ENCODE assay signal across 9 mouse cellular contexts in the genomic region with DNA sequence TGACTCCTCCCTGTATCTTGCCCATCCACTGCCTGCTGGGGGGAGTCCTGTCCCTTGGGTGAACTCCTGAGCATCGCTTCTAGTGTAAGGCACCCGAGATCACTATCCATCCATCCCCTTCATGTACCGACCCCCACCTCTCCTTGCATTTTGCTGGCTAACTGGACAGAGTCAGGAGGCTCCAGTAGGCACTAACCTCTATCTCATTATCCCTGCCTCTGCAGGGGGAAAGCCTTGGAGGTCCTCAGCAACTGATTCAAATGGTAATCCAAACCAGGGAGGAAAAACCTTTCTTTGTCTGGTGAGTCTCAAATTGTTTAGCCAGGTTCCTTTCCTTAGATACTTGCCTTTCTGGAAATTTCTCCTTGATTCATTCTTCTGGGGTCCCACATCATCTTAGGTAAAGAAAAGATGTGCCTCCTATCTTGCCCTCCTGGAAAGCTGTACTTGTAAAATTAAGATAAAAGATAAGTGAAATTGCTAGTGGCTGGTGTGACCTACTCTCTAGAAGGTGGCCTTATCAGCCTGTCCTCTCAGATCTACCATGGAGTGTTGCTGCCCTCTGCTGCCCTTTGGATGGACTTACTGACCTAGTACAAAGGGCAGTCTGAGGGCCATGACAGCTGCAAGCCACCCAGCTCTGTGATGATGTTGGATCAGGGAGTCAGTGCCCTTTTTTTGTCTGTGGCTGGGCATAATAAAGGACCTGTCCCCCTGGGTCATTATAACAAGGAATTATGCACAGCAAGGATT. TPM values are rescaled to one million over a fixed set of nuclear protein-coding genes. Genes with fewer than 3 reads are reported as not detected.
DNase-seq lines count a peak whose midpoint lies in the region; ATAC-seq and TF ChIP-seq lines count a peak whose summit lies in the region.
"Had no signal": no experiment of that assay in that cellular context is flagged by ENCODE, and none has a peak within 500 bp of the region (broad histone marks: within the 10 kb centered on the region; RNA-seq: fewer than 3 reads in every experiment).

No protein-coding gene starts in this region.

- H3K4me1 ChIP-seq in kidney, embryonic 15.5 days, result no peaks in the 10 kb centered on the region
- H3K4me1 ChIP-seq in intestine, embryonic 16.5 days (ENCODE audit: control insufficient read depth, insufficient read depth, low read length), result no peaks in the 10 kb centered on the region
- no peaks in the 10 kb centered on the region for H3K4me1 ChIP-seq in limb, embryonic 11.5 days (ENCODE audit: control insufficient read depth, insufficient read depth, low read length)
- H3K4me1 ChIP-seq in stomach, postnatal 0 days (replicated peaks; ENCODE audit: control insufficient read depth, insufficient read depth), result no peaks in the 10 kb centered on the region
- H3K4me1 ChIP-seq: embryonic facial prominence, embryonic 12.5 days had no signal

- no peak overlapping the region for H3K27ac ChIP-seq in kidney, embryonic 15.5 days
- H3K27ac ChIP-seq in intestine, embryonic 16.5 days (ENCODE audit: low read length), result no peak overlapping the region
- no peak overlapping the region for H3K27ac ChIP-seq in limb, embryonic 11.5 days (replicated peaks; ENCODE audit: low read depth, low read length)
- H3K27ac ChIP-seq in stomach, postnatal 0 days (replicated peaks), result no peak overlapping the region
- H3K27ac ChIP-seq: embryonic facial prominence, embryonic 12.5 days had no signal

- no peaks in the 10 kb centered on the region for H3K36me3 ChIP-seq in kidney, embryonic 15.5 days
- no peaks in the 10 kb centered on the region for H3K36me3 ChIP-seq in intestine, embryonic 16.5 days (ENCODE audit: control insufficient read depth, insufficient read depth, low read length)
- H3K36me3 ChIP-seq in limb, embryonic 11.5 days (ENCODE audit: control insufficient read depth, insufficient read depth, low read length), result no peaks in the 10 kb centered on the region
- H3K36me3 ChIP-seq in stomach, postnatal 0 days (ENCODE audit: control insufficient read depth, insufficient read depth, low read length), result no peaks in the 10 kb centered on the region
- H3K36me3 ChIP-seq: embryonic facial prominence, embryonic 12.5 days had no signal

- H3K4me2 ChIP-seq in kidney, embryonic 15.5 days, result no peak overlapping the region
- no peak overlapping the region for H3K4me2 ChIP-seq in intestine, embryonic 16.5 days (ENCODE audit: low read depth, low read length)
- no peak overlapping the region for H3K4me2 ChIP-seq in limb, embryonic 11.5 days (ENCODE audit: low read depth, severe bottlenecking)
- no peak overlapping the region for H3K4me2 ChIP-seq in stomach, postnatal 0 days (replicated peaks; ENCODE audit: low read depth)
- H3K4me2 ChIP-seq: embryonic facial prominence, embryonic 12.5 days had no signal

- no peak for TF ChIP-seq EP300 in stomach, postnatal 0 days (optimal IDR thresholded peaks at IDR 0.05)

- no peak for ATAC-seq in kidney, embryonic 15.5 days (replicated peaks; ENCODE audit: low FRiP score)
- ATAC-seq in intestine, embryonic 16.5 days, result peak; percentile 67; the same call in 1 of the 2 replicates
- no peak for ATAC-seq in limb, embryonic 11.5 days (ENCODE audit: insufficient number of reproducible peaks, low FRiP score, low TSS enrichment, low read depth)
- peak; percentile 88 for ATAC-seq in monocyte, adult 5-6 weeks (replicated peaks; ENCODE audit: insufficient number of reproducible peaks, low FRiP score, low TSS enrichment, poor library complexity, severe bottlenecking)
- ATAC-seq in stomach, postnatal 0 days (ENCODE audit: low FRiP score, low TSS enrichment), result peak; percentile 80

- no peak overlapping the region for H3K9ac ChIP-seq in kidney, embryonic 15.5 days
- H3K9ac ChIP-seq in intestine, embryonic 16.5 days (ENCODE audit: low read depth, low read length), result no peak overlapping the region
- H3K9ac ChIP-seq in limb, embryonic 11.5 days (ENCODE audit: low read length), result no peak overlapping the region
- H3K9ac ChIP-seq in stomach, postnatal 0 days (ENCODE audit: low read length), result no peak overlapping the region
- H3K9ac ChIP-seq: embryonic facial prominence, embryonic 12.5 days had no signal

- H3K9me3 ChIP-seq in kidney, embryonic 15.5 days (replicated peaks), result no peaks in the 10 kb centered on the region
- H3K9me3 ChIP-seq in intestine, embryonic 16.5 days (ENCODE audit: control insufficient read depth, low read length), result no peaks in the 10 kb centered on the region
- no peaks in the 10 kb centered on the region for H3K9me3 ChIP-seq in limb, embryonic 11.5 days (ENCODE audit: control insufficient read depth, low read length)
- no peaks in the 10 kb centered on the region for H3K9me3 ChIP-seq in stomach, postnatal 0 days (ENCODE audit: control insufficient read depth, low read length)
- H3K9me3 ChIP-seq: embryonic facial prominence, embryonic 12.5 days had no signal

- no peak overlapping the region for H3K4me3 ChIP-seq in kidney, embryonic 15.5 days (replicated peaks)
- no peak overlapping the region for H3K4me3 ChIP-seq in intestine, embryonic 16.5 days (ENCODE audit: low read length)
- H3K4me3 ChIP-seq in limb, embryonic 11.5 days (ENCODE audit: low read depth, low read length), result no peak overlapping the region
- H3K4me3 ChIP-seq in stomach, postnatal 0 days (ENCODE audit: low read depth, low read length), result no peak overlapping the region
- H3K4me3 ChIP-seq: embryonic facial prominence, embryonic 12.5 days had no signal

- TF ChIP-seq CTCF in stomach, postnatal 0 days (IDR thresholded peaks at IDR 0.05; ENCODE audit: low read depth), result peak; percentile 82

- H3K27me3 ChIP-seq in kidney, embryonic 15.5 days, result no peaks in the 10 kb centered on the region
- H3K27me3 ChIP-seq in intestine, embryonic 16.5 days (replicated peaks; ENCODE audit: control insufficient read depth, insufficient read depth, low read length), result no peaks in the 10 kb centered on the region
- no peaks in the 10 kb centered on the region for H3K27me3 ChIP-seq in limb, embryonic 11.5 days (ENCODE audit: control insufficient read depth, insufficient read depth, low read length)
- no peaks in the 10 kb centered on the region for H3K27me3 ChIP-seq in stomach, postnatal 0 days (ENCODE audit: control insufficient read depth, insufficient read depth, low read length)
- H3K27me3 ChIP-seq: embryonic facial prominence, embryonic 12.5 days had no signal

- peak; percentile 74 for DNase-seq in kidney, adult 18-20 months
- peak; percentile 88 to 89 for DNase-seq in cerebellum, adult 18-20 months
- DNase-seq in gastrocnemius, postnatal 10 days, result peak; percentile 69
- peak; percentile 80 for DNase-seq in limb, embryonic 11.5 days (ENCODE audit: low spot score)
- DNase-seq in stomach, postnatal 0 days (ENCODE audit: low spot score), result peak; percentile 80

- 54% methylated on average over 3 of the region's 3 CpGs for WGBS in kidney, embryonic 15.5 days
- WGBS in intestine, embryonic 16.5 days, result 68% methylated on average over 3 of the region's 3 CpGs
- WGBS in limb, embryonic 11.5 days, result 66% methylated on average over 3 of the region's 3 CpGs
- 55% methylated on average over 3 of the region's 3 CpGs for WGBS in stomach, postnatal 0 days

RNA-seq across cellular contexts. Expression of a gene that starts 7.3 kb away (rescaled TPM):
- polyA plus RNA-seq in kidney, embryonic 15.5 days (2015; fragmentation: Nextera tagmentation; extraction: Ambion mirVana), result not detected in 2 replicates
- not detected for total RNA-seq in gastrocnemius, postnatal 10 days (2021)
- 0.73 and 0.82 TPM in 2 replicates for polyA plus RNA-seq in intestine, embryonic 16.5 days (2015; fragmentation: Nextera tagmentation; extraction: Ambion mirVana)
- not detected in 2 replicates for polyA plus RNA-seq in limb, embryonic 11.5 days (2014; fragmentation: Nextera tagmentation; extraction: Ambion mirVana)
- 1.4 to 2.0 TPM in 2 of 3 replicates, not detected in the other for total RNA-seq in monocyte, adult 5-6 weeks (2017)
- not detected in 2 replicates for polyA plus RNA-seq in stomach, postnatal 0 days (2015; fragmentation: Nextera tagmentation; extraction: Ambion mirVana)
- polyA plus RNA-seq: embryonic facial prominence, embryonic 12.5 days had no signal

RNA-seq across cellular contexts. Expression of a gene that starts 10.3 kb away (rescaled TPM):
- not detected in 2 replicates for polyA plus RNA-seq in kidney, embryonic 15.5 days (2015; fragmentation: Nextera tagmentation; extraction: Ambion mirVana)
- total RNA-seq in gastrocnemius, postnatal 10 days (2021), result not detected
- polyA plus RNA-seq in intestine, embryonic 16.5 days (2015; fragmentation: Nextera tagmentation; extraction: Ambion mirVana), result not detected in 2 replicates
- not detected in 2 replicates for polyA plus RNA-seq in limb, embryonic 11.5 days (2014; fragmentation: Nextera tagmentation; extraction: Ambion mirVana)
- not detected in 3 replicates for total RNA-seq in monocyte, adult 5-6 weeks (2017)
- not detected in 2 replicates for polyA plus RNA-seq in stomach, postnatal 0 days (2015; fragmentation: Nextera tagmentation; extraction: Ambion mirVana)
- polyA plus RNA-seq: embryonic facial prominence, embryonic 12.5 days had no signal

RNA-seq across cellular contexts. Expression of a gene that starts 46.8 kb away (rescaled TPM):
- 0.70 and 0.89 TPM in 2 replicates for polyA plus RNA-seq in kidney, embryonic 15.5 days (2015; fragmentation: Nextera tagmentation; extraction: Ambion mirVana)
- total RNA-seq in gastrocnemius, postnatal 10 days (2021), result 10 to 100 TPM; 21.3 to 21.6 TPM
- 1.5 TPM in 2 replicates for polyA plus RNA-seq in intestine, embryonic 16.5 days (2015; fragmentation: Nextera tagmentation; extraction: Ambion mirVana)
- polyA plus RNA-seq in limb, embryonic 11.5 days (2014; fragmentation: Nextera tagmentation; extraction: Ambion mirVana), result 1.5 and 1.7 TPM in 2 replicates
- total RNA-seq in monocyte, adult 5-6 weeks (2017), result 2.0 TPM in 1 of 3 replicates, not detected in the others
- polyA plus RNA-seq in stomach, postnatal 0 days (2015; fragmentation: Nextera tagmentation; extraction: Ambion mirVana), result 1.1 and 1.3 TPM in 2 replicates

Comparison
In these comparisons a context has a peak if more than half of its experiments do, and no peak if none do; other contexts are left out.
1. ATAC-seq: peak in intestine, embryonic 16.5 days (single experiment), monocyte, adult 5-6 weeks (single experiment) and stomach, postnatal 0 days (single experiment); none in kidney, embryonic 15.5 days (single experiment) and limb, embryonic 11.5 days (single experiment).
2. Peak in every context shown above with its lines, with median percentiles within 50 percentile points of each other: DNase-seq.